Mouse (Mus musculus) C2C12 (cell line): ENCODE results near the gene Gatad2a.

ENCODE experiments used
- CEBPB ChIP-seq: IDR thresholded peaks from one replicate; pipeline ENCODE4 v1.6.1; 2011; ENCODE audit warnings: low read depth, mild to moderate bottlenecking, control low read depth, moderate library complexity
- CTCF ChIP-seq: IDR thresholded peaks from one replicate; pipeline ENCODE4 v1.5.1; 2011; ENCODE audit not compliant: control insufficient read depth, insufficient read depth, insufficient read length
- MAX ChIP-seq: IDR thresholded peaks from one replicate; pipeline ENCODE4 v1.6.1; 2011; ENCODE audit warnings: mild to moderate bottlenecking, control low read depth

DNA sequence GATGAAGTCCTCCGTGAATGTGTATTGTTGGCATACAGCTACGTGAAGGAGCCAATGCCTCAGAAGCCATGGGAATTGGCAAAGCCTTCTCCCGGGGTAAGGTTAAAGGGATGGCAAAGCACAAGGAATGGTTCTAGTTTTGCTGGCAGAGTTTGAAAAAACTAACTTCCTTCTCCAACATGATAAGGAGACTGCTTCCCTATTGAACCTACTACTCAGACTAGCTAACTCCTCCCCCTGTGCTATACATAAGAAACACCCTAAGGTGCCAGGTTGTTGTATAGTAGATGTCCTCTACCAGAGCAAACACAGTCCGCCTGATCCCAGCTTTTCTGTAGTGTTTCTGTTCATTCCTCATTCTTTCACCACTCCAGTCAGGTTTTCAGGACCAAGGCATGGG, 17.7 kb downstream of the Gatad2a start:
- TF ChIP-seq CEBPB (no peak), CTCF (no peak), MAX (no peak)
